In genomic region chr15:68394749-68395148, GRCm38 (mm10) we compare ENCODE assay signal across 8 mouse cellular contexts.
DNase-seq lines count a peak whose midpoint lies in the region; ATAC-seq lines count a peak whose summit lies in the region.

No protein-coding gene starts in this region.

- intact Hi-C loops in heart, postnatal 25 days (cut with DNase I), result no loop called here

- 0 out of 2 replicates have a peak, but pooled peaks cover 5% of the 10 kb centered on the region for H3K4me1 ChIP-seq in heart, embryonic 13.5 days

- no peak overlapping the region for H3K4me3 ChIP-seq in heart, embryonic 13.5 days

- no peak overlapping the region for H3K9ac ChIP-seq in heart, embryonic 13.5 days

- peak; percentile 31; the same call in 1 of the 2 replicates for ATAC-seq in heart, embryonic 13.5 days (ENCODE audit: extremely low read depth, insufficient number of reproducible peaks, low FRiP score, low TSS enrichment)
- ATAC-seq in granulocyte monocyte progenitor cell, adult 5-6 weeks (replicated peaks; ENCODE audit: poor library complexity, severe bottlenecking), result peak; percentile 53; the same call in 1 of the 2 replicates

- DNase-seq in heart, postnatal 25 days (ENCODE audit: low spot score), result no peak
- peak; percentile 6 for DNase-seq in urinary bladder, postnatal 14 days (ENCODE audit: low spot score)
- DNase-seq in urinary bladder, postnatal 25 days (ENCODE audit: low spot score), result no peak
- DNase-seq in lung, postnatal 14 days, result peak; percentile 50
- no peak for DNase-seq in testis, postnatal 10 days (ENCODE audit: low spot score)
- DNase-seq in urinary bladder, adult 18-20 months (ENCODE audit: low spot score in 2 of 2), result no peak

- H3K27ac ChIP-seq in heart, embryonic 13.5 days (replicated peaks), result no peak overlapping the region

- H3K9me3 ChIP-seq in heart, embryonic 13.5 days, result no peaks in the 10 kb centered on the region

- no peak overlapping the region for H3K4me2 ChIP-seq in heart, embryonic 13.5 days

- no peaks in the 10 kb centered on the region for H3K27me3 ChIP-seq in heart, embryonic 13.5 days (replicated peaks)

- H3K36me3 ChIP-seq in heart, embryonic 13.5 days, result no peaks in the 10 kb centered on the region

- WGBS in heart, embryonic 13.5 days, result 80% methylated on average over 1 of the region's 1 CpGs

Comparison
In these comparisons a context has a peak if more than half of its experiments do, and no peak if none do; other contexts are left out.
1. DNase-seq: peak in urinary bladder, postnatal 14 days (single experiment) and lung, postnatal 14 days (single experiment); none in heart, postnatal 25 days (single experiment), urinary bladder, postnatal 25 days (single experiment), testis, postnatal 10 days (single experiment) and urinary bladder, adult 18-20 months (0 of 2).